Mouse (Mus musculus) stomach, postnatal 0 days (tissue): ENCODE data around the gene Mok. TPM values are rescaled to one million over a fixed set of nuclear protein-coding genes. Genes with fewer than 3 reads are reported as not detected.

Experiments used
- ATAC-seq: fragments of 200-750 bp; cut with Nextera tagmentation; 2 replicates; pipeline ENCODE4 v1.8.0; 2017; ENCODE audit not compliant: low FRiP score, low TSS enrichment
- DNase-seq: peaks from one replicate; pipeline ENCODE4 v3.0.0-alpha.2; 2016; ENCODE audit warnings: low spot score
- H3K27ac ChIP-seq: fragments of 300-500 bp; sonication (generic); replicated peaks from 2 replicates; pipeline ENCODE4 v1.5.1; 2014; ENCODE audit warnings: mild to moderate bottlenecking, control low read depth
- H3K27me3 ChIP-seq: fragments of 300-500 bp; sonication (generic); 2 replicates; pipeline ENCODE4 v1.6.1; 2014; ENCODE audit warnings: low read length; ENCODE audit not compliant: control insufficient read depth, insufficient read depth
- H3K36me3 ChIP-seq: fragments of 300-500 bp; sonication (generic); 2 replicates; pipeline ENCODE4 v1.6.1; 2014; ENCODE audit warnings: low read length, mixed read lengths; ENCODE audit not compliant: control insufficient read depth, insufficient read depth
- H3K4me1 ChIP-seq: fragments of 300-500 bp; sonication (generic); replicated peaks from 2 replicates; pipeline ENCODE4 v1.6.1; 2014; ENCODE audit warnings: antibody characterized with exemption; ENCODE audit not compliant: control insufficient read depth, insufficient read depth
- H3K4me2 ChIP-seq: fragments of 300-500 bp; sonication (generic); replicated peaks from 2 replicates; pipeline ENCODE4 v1.6.1; 2014; ENCODE audit warnings: low read depth, mild to moderate bottlenecking, control low read depth, moderate library complexity
- H3K4me3 ChIP-seq: fragments of 300-500 bp; sonication (generic); 2 replicates; pipeline ENCODE4 v1.5.1; 2014; ENCODE audit warnings: low read depth, low read length, control low read depth
- H3K9ac ChIP-seq: fragments of 300-500 bp; sonication (generic); 2 replicates; pipeline ENCODE4 v1.6.1; 2014; ENCODE audit warnings: mild to moderate bottlenecking, low read length, control low read depth, mixed read lengths
- H3K9me3 ChIP-seq: fragments of 300-500 bp; sonication (generic); 2 replicates; pipeline ENCODE4 v1.6.1; 2016; ENCODE audit warnings: low read length; ENCODE audit not compliant: control insufficient read depth
- CTCF ChIP-seq: IDR thresholded peaks from 2 replicates; pipeline ENCODE4 v1.5.1; 2016; ENCODE audit warnings: antibody characterized with exemption, low read depth, mild to moderate bottlenecking, moderate library complexity
- EP300 ChIP-seq: optimal IDR thresholded peaks from 2 replicates; pipeline ENCODE3; 2016; ENCODE audit warnings: antibody characterized with exemption
- WGBS: fragments of 180-500 bp; shearing (Covaris S2); extraction: QIAGEN DNeasy Blood & Tissue Kit; methylation state at CpG from one replicate; pipeline ENCODE4 v1.1.7; 2014; 5-methylcytosine and 5-hydroxymethylcytosine counted together
- polyA plus RNA-seq: library from polyadenylated mRNA; unstranded; fragments of >200 nt; fragmentation: Nextera tagmentation; extraction: Ambion mirVana; gene quantifications from 2 replicates; pipeline ENCODE4 v1.2.1, GENCODE M21; 2015

Mok gene
- polyA plus RNA-seq, 1 experiment from 2014 or later = 0.95 TPM

DNA sequence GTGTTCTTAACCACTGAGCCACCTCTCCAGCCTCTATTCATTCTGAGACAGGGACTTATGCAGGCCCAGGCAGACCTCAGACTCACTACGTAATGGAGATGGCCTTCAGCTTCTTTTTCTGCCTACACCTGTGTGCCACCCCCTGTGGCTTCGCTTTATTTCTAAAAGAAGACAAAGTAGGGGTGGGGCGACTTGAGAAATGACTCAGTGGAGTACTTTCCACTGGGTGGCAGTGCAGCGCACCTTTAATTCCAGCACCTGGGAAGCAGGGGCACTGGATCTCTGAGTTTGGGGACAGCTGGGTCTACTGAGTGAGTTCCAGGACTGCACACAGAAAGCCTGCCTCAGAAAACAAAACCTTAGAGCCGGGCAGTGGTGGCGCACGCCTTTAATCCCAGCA, 41.6 kb upstream of the Mok start:
- peaks cover 4% of the 10 kb centered on the region; the same call in 1 of the 2 replicates for H3K36me3 ChIP-seq
- no peak overlapping the region for H3K9ac ChIP-seq
- H3K4me3 ChIP-seq = no peak overlapping the region
- ATAC-seq = no peak
- WGBS = 87% methylated on average over 7 of the region's 7 CpGs
- H3K27me3 ChIP-seq = no peaks in the 10 kb centered on the region
- H3K27ac ChIP-seq = no peak overlapping the region
- peak; percentile 46 for DNase-seq
- H3K9me3 ChIP-seq = no peaks in the 10 kb centered on the region
- no peak overlapping the region for H3K4me2 ChIP-seq
- TF ChIP-seq CTCF (peak; percentile 60), EP300 (no peak)
- no peaks in the 10 kb centered on the region for H3K4me1 ChIP-seq

DNA sequence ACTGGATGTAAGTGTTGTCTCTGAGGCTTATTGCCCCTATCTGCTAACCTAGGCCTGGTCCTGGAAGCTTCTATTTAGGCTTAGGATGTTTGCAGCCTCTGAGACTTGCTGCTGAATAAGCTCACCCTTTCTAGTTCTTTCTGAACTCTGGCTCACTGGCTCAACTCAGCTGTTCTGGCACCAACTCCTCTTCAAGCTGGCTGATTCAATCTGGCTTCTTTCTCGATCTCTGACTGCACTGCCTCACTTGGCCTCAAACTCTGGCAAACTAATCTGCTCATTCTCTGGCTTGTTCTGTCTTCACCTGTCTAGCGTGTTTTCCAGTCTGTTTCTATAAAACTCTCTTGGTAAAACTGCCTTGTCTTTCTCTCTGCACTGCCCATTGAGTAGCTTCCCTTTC, 34.6 kb upstream of the Mok start:
- TF ChIP-seq EP300 = no peak
- no peak for TF ChIP-seq CTCF
- H3K9me3 ChIP-seq = no peaks in the 10 kb centered on the region
- H3K4me2 ChIP-seq = no peak overlapping the region
- WGBS = 67% methylated on average over 2 of the region's 2 CpGs
- no peak for ATAC-seq
- no peak overlapping the region for H3K9ac ChIP-seq
- H3K27ac ChIP-seq = no peak overlapping the region
- H3K27me3 ChIP-seq = no peaks in the 10 kb centered on the region
- no peaks in the 10 kb centered on the region for H3K4me1 ChIP-seq
- no peak overlapping the region for H3K4me3 ChIP-seq
- no peak for DNase-seq
- peaks cover 26% of the 10 kb centered on the region; the same call in 1 of the 2 replicates for H3K36me3 ChIP-seq

DNA sequence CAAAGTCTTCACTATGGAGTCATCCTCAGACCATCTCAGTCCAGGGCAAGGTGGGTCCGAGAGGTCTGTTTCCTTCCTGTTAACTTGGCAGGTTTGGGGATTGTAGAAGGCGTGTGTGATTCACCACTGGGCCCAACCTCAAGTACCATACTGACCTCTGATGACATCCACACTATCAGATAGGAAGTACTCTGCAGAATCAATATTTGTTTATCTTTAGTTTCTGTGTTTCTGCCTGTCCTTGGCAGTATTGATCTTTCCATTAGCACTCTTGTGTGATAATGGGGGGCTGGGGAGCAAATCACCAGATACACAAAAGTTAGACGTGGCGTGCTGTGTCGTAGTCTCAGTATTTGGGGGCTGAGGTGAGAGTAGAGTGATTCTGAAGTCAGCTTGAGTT, 30.5 kb upstream of the Mok start:
- H3K9ac ChIP-seq = no peak overlapping the region
- no peak overlapping the region for H3K4me2 ChIP-seq
- TF ChIP-seq EP300 (no peak), CTCF (no peak)
- no peak for ATAC-seq
- H3K9me3 ChIP-seq = no peaks in the 10 kb centered on the region
- H3K27ac ChIP-seq = no peak overlapping the region
- H3K4me1 ChIP-seq = no peaks in the 10 kb centered on the region
- no peak for DNase-seq
- WGBS = 80% methylated on average over 5 of the region's 5 CpGs
- no peak overlapping the region for H3K4me3 ChIP-seq
- peaks cover 38% of the 10 kb centered on the region for H3K36me3 ChIP-seq
- H3K27me3 ChIP-seq = no peaks in the 10 kb centered on the region

DNA sequence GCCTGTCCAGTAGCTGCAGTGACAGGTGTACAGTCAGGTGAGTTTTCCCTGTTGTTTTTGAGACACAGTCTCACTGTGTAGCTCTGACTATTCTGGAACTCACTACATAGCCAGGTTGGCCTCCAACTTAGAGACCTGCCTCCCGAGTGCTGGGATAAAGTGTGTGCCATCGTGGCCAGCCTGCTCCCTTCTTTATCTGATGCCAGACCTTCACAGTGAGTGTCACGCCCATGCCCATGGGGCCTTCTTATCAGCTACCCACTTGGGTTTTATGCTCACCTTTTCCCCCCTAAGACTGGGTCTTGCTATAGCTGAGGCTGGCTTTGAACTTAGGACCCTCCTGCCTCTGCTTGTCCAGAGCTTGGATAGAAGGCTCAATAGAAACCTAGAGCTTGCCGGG, 29.4 kb upstream of the Mok start:
- Histone ChIP-seq H3K9ac (no peak overlapping the region), H3K4me3 (no peak overlapping the region), H3K9me3 (no peaks in the 10 kb centered on the region), H3K27me3 (no peaks in the 10 kb centered on the region), H3K36me3 (peaks cover 41% of the 10 kb centered on the region), H3K27ac (no peak overlapping the region), H3K4me2 (no peak overlapping the region), H3K4me1 (no peaks in the 10 kb centered on the region)
- ATAC-seq = no peak
- no peak for DNase-seq
- WGBS = 82% methylated on average over 4 of the region's 4 CpGs
- TF ChIP-seq EP300 (no peak), CTCF (no peak)

GRCm38 (mm10) chr12:110865989-110866388, 25.2 kb upstream of the Mok start:
- ATAC-seq (no peak), DNase-seq (no peak)
- H3K27me3 ChIP-seq = no peaks in the 10 kb centered on the region
- H3K27ac ChIP-seq = no peak overlapping the region
- H3K9ac ChIP-seq = no peak overlapping the region
- no peaks in the 10 kb centered on the region for H3K4me1 ChIP-seq
- H3K4me2 ChIP-seq = no peak overlapping the region
- peaks cover 29% of the 10 kb centered on the region for H3K36me3 ChIP-seq
- no peak overlapping the region for H3K4me3 ChIP-seq
- no peak for TF ChIP-seq CTCF
- TF ChIP-seq EP300 = no peak
- WGBS = 86% methylated on average over 10 of the region's 10 CpGs
- no peaks in the 10 kb centered on the region for H3K9me3 ChIP-seq

DNA sequence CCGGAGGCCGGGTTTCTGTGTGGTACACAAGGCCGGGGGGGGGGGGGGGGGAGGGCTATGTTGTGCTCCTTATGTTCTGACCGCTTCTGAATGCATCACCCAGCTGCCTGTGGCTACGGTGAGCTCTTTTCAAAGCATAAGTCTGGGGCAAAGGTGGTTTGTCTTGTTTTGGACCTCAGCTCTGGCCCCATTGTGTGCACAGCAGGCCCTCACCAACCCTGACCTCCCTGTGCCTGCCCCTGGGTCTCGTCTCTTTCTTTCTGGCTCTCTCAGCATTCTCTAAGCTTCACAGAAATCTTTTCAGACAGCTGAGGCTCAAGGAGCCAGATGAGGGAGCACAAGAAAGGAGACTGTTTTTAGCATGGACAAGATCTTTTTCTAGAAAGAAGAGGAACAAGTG, 24.8 kb upstream of the Mok start:
- 68% methylated on average over 6 of the region's 6 CpGs for WGBS
- H3K4me1 ChIP-seq = no peaks in the 10 kb centered on the region
- DNase-seq = no peak
- no peaks in the 10 kb centered on the region for H3K9me3 ChIP-seq
- H3K4me2 ChIP-seq = no peak overlapping the region
- no peak overlapping the region for H3K9ac ChIP-seq
- no peak for ATAC-seq
- TF ChIP-seq CTCF = no peak
- no peak for TF ChIP-seq EP300
- H3K27ac ChIP-seq = no peak overlapping the region
- H3K36me3 ChIP-seq = peaks cover 27% of the 10 kb centered on the region
- no peak overlapping the region for H3K4me3 ChIP-seq
- H3K27me3 ChIP-seq = no peaks in the 10 kb centered on the region
